Mouse (Mus musculus) pancreas, adult 10 weeks (tissue): ENCODE data around the gene Fam24b. TPM values are rescaled to one million over a fixed set of nuclear protein-coding genes. Genes with fewer than 3 reads are reported as not detected.

Experiments used
- polyA plus RNA-seq: library from polyadenylated mRNA; stranded (reverse); fragments of 350-450 nt; fragmentation: Illumina TruSeq; extraction: RNeasy Lipid Tissue Mini Kit (QIAGEN cat#74804); gene quantifications from one replicate; pipeline ENCODE4 v1.2.3, GENCODE M21; 2015; ENCODE audit warnings: low read depth, low replicate concordance; ENCODE audit not compliant: insufficient read depth

Gene Fam24b
- polyA plus RNA-seq = not detected

GRCm38 (mm10) chr7:131329416-131329815 is at the start of gene Fam24b:
TSS of gene Fam24b (minus strand) at chr7:131329516.

GRCm38 (mm10) chr7:131370648-131371469 is 41.5 kb upstream of the Fam24b start, which contains the start of gene Pstk:
TSS of gene Pstk (plus strand) at chr7:131371141.

GRCm38 (mm10) chr7:131362615-131363300 is 33.4 kb upstream of the Fam24b start, which contains the start of gene 2310057M21Rik:
TSS of gene 2310057M21Rik (minus strand) at chr7:131362759.

GRCm38 (mm10) chr7:131333564-131333963 is 4.2 kb upstream of the Fam24b start, which contains the start of gene Fam24a:
TSS of gene Fam24a (plus strand) at chr7:131333864.

GRCm38 (mm10) chr7:131322192-131322591 is 7.1 kb downstream of the Fam24b start, which contains the start of gene Cuzd1:
TSS of gene Cuzd1 (minus strand) at chr7:131322292.

Other genes with a start within 250 kb of the Fam24b start
- not detected for gene 4933402N03Rik, start 183.2 kb downstream of the Fam24b start, polyA plus RNA-seq
- 13.4 TPM for gene 5430419D17Rik, start 155.1 kb downstream of the Fam24b start, polyA plus RNA-seq
- gene Cuzd1, start 7.2 kb downstream of the Fam24b start, polyA plus RNA-seq = 330 TPM
- gene Fam24a, start 4.3 kb upstream of the Fam24b start, polyA plus RNA-seq = not detected
- 1.2 TPM for gene 2310057M21Rik, start 33.2 kb upstream of the Fam24b start, polyA plus RNA-seq
- 8.9 TPM for gene Pstk, start 41.6 kb upstream of the Fam24b start, polyA plus RNA-seq
- 3.4 TPM for gene Ikzf5, start 81.0 kb upstream of the Fam24b start, polyA plus RNA-seq
- 13.9 TPM for gene Acadsb, start 81.1 kb upstream of the Fam24b start, polyA plus RNA-seq
- not detected for gene Hmx3, start 213.4 kb upstream of the Fam24b start, polyA plus RNA-seq
- gene Hmx2, start 219.3 kb upstream of the Fam24b start, polyA plus RNA-seq = not detected
- 8.7 TPM for gene Bub3, start 230.7 kb upstream of the Fam24b start, polyA plus RNA-seq